Mouse (Mus musculus): ENCODE results near the gene Dazap1. TPM values are rescaled to one million over a fixed set of nuclear protein-coding genes. Genes with fewer than 3 reads are reported as not detected.
"Not testable (repeated sequence)": the region's sequence is repeated elsewhere in the genome, so short reads cannot be mapped to it uniquely, and the experiment has no call there.

Gene Dazap1
- polyA plus RNA-seq (2015; fragmentation: Nextera tagmentation; extraction: Ambion mirVana), result 31.5 and 40.0 TPM in 2 replicates

DNA sequence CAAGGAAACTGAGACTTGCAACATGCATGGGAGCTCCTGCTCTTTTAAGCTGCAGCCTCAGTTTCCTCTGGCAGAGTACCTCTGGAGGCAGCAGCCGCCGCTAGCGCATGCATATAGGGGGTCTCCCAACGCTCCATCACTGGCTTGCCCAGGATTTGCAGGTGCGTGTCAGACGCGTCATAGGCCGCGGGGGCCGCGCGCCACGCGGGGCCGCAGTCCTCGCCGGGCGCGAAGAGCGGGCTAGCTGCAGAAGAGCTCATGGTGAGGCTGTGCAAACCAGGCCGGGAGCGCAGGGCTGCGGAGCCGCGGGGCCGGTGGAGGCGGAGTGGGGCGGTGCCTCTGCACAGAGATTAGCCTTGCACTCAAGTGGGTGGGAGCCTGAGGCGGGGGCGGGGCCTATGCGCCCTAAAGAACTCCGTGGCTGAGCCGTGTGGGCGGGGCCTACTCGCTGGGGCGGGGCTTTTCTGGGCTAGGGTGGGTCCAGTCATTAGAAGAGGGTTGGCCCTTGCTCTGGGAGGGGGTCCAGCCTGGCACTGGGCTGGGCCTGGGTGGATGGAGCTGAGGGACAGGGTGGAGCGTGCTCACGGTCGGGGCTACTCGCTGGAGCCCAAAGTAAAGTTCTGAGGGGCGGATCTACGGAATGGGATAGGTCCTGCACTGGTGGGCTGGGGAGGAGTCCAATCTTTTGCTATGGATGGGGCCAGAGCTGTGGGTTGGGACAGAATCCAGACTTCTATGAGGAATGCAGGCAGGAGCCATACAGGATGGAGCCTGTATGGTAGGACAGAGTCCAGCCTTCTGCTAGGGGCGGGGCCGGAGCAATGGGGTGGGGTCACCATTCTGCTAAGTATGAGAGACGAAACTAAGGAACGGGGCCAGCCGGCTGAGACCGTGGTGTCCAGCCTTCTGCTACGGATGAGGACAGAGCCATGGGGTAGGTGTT lies at the start of gene Dazap1, which contains the start of gene Gamt:
Dazap1 (plus strand) TSS at position 845 of the 943 bp plus-strand sequence.
Gamt (minus strand) TSS at position 371 of the 943 bp plus-strand sequence.
- Histone ChIP-seq H3K4me3 (peak within 1 kb of the TSS; percentile 72), H3K4me1 (replicated peaks) (peaks cover 50% of the 10 kb centered on the region), H3K9me3 (replicated peaks) (no peaks in the 10 kb centered on the region), H3K27ac (peak within 1 kb of the TSS; percentile 99), H3K27me3 (no peaks in the 10 kb centered on the region), H3K4me2 (peak within 1 kb of the TSS; percentile 99), H3K36me3 (peaks cover 31% of the 10 kb centered on the region), H3K9ac (peak within 1 kb of the TSS; percentile 77)
- WGBS, result under 1% methylated on average over 49 of the region's 49 CpGs
- peak; percentile 88 for ATAC-seq (replicated peaks; ENCODE audit: insufficient number of reproducible peaks, insufficient read depth, low FRiP score, low read depth)

DNA sequence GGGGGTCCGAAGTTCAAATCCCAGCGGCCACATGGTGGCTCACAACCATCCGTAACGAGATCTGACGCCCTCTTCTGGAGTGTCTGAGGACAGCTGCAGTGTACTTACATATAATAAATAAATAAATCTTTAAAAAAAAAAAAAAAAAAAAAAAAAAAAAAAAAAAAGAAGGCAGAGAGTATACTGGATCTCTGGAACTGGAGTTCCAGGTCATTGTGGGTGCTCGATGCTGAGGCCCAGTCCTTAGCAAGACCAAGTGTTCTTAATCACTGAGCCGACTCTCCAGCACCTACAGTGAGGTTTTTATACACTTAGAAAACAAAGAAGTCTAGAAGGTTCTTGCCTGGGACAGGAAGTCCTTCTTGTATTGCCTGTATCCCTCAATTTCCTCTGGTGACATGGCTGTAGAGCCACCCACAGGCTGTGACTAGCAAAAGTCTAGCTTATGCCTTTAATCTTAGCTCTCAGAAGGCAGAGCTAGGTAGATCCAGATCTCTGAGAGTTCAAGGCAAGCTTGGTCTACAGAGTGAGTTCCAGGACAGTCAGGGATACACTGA lies 49.7 kb upstream of the Dazap1 start:
- not testable (repeated sequence) for H3K9me3 ChIP-seq (replicated peaks); ATAC-seq (replicated peaks; ENCODE audit: insufficient number of reproducible peaks, insufficient read depth, low FRiP score, low read depth); H3K9ac ChIP-seq; H3K4me3 ChIP-seq; H3K27me3 ChIP-seq; H3K4me2 ChIP-seq; H3K4me1 ChIP-seq (replicated peaks); H3K27ac ChIP-seq; H3K36me3 ChIP-seq
- 68% methylated on average over 7 of the region's 7 CpGs for WGBS

DNA sequence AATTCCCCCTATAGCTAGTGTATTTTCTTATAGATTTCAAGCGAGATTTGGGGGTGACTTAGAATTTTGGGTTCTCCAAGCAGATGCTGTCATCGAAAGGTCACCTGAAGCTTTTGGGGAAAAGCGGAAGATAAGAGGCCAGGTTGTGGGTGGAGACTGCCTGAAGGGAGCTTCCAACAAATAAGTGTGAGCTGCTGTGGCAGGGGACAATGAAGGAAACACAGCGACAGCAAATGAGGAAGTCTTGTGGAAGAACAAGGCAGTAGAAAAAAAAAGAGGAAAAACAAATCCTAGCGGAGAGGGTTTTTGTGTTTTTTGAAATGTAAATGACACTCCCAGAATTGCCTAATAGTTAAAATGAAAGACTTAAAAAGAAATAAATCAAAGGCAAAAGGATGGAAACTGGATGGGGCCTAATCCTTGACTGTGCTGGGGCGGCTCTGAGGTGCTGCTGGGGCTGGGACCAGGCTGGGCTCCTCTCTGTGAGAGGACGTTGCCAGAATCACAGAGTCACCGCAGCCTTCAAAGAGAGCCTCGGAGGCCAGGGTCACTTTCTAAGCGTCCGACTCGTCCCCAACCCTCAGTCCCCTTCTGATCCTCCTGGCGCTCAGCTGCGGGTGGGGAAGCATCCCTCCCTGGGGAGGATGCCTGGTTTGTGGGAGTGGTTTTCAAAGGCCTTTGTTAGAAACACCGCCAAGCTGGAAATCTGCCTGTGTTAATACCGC lies 46.1 kb upstream of the Dazap1 start:
- WGBS, result 39% methylated on average over 16 of the region's 16 CpGs
- Histone ChIP-seq H3K9ac (no peak overlapping the region), H3K4me1 (replicated peaks) (no peaks in the 10 kb centered on the region), H3K27me3 (no peaks in the 10 kb centered on the region), H3K4me2 (no peak overlapping the region), H3K27ac (no peak overlapping the region), H3K4me3 (no peak overlapping the region), H3K36me3 (no peaks in the 10 kb centered on the region), H3K9me3 (replicated peaks) (no peaks in the 10 kb centered on the region)
- no peak for ATAC-seq (replicated peaks; ENCODE audit: insufficient number of reproducible peaks, insufficient read depth, low FRiP score, low read depth)

DNA sequence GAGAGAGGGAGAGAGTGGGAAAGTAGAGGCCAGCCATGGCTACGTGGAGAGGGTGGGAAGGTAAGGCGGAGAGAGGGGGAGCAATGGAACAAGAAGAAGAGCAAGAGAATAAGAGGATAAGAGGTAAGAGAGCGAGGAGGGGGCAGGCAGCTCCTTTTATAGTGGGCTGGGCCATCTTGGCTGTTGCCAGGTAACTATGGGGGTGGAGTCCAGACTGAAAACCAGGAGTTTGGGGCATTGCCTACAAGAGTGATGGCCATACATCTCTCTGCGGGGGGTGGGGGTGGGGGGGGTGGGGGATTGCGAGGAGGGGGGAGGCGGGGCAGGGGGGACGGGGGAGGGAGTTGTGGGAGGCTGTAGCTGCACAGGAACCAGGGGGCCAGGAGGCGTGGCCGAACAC lies 40.6 kb upstream of the Dazap1 start:
- 60% methylated on average over 6 of the region's 9 CpGs for WGBS
- ATAC-seq (replicated peaks; ENCODE audit: insufficient number of reproducible peaks, insufficient read depth, low FRiP score, low read depth), result no peak
- H3K4me1 ChIP-seq (replicated peaks), result peaks cover 7% of the 10 kb centered on the region
- H3K4me3 ChIP-seq, result no peak overlapping the region
- no peak overlapping the region for H3K27ac ChIP-seq
- no peak overlapping the region for H3K9ac ChIP-seq
- no peaks in the 10 kb centered on the region for H3K36me3 ChIP-seq
- no peaks in the 10 kb centered on the region for H3K9me3 ChIP-seq (replicated peaks)
- H3K27me3 ChIP-seq, result no peaks in the 10 kb centered on the region
- no peak overlapping the region for H3K4me2 ChIP-seq

DNA sequence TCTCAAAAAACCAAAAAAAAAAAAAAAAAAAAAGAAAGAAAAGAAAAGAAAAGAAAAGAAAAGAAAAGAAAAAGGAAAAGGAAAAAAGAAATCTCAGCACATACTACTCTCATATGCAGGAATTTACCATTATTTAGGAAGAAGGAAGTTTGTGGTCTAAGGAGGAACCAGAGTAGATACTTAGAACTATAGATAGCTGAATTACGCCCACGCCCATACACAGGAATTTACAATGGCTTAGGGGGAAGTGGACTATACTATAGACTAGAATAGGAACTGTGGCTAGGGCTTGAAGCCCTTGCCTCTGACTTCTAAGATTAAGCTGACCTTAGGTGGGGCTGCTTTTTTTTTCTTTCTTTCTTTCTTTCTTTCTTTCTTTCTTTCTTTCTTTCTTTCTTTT lies 38.1 kb upstream of the Dazap1 start:
- H3K27ac ChIP-seq; H3K4me3 ChIP-seq; H3K4me2 ChIP-seq; H3K27me3 ChIP-seq; H3K9ac ChIP-seq; H3K36me3 ChIP-seq; ATAC-seq (replicated peaks; ENCODE audit: insufficient number of reproducible peaks, insufficient read depth, low FRiP score, low read depth); H3K9me3 ChIP-seq (replicated peaks): not testable (repeated sequence)
- H3K4me1 ChIP-seq (replicated peaks), result peaks cover 24% of the 10 kb centered on the region
- WGBS, result 88% methylated on average over 2 of the region's 2 CpGs

DNA sequence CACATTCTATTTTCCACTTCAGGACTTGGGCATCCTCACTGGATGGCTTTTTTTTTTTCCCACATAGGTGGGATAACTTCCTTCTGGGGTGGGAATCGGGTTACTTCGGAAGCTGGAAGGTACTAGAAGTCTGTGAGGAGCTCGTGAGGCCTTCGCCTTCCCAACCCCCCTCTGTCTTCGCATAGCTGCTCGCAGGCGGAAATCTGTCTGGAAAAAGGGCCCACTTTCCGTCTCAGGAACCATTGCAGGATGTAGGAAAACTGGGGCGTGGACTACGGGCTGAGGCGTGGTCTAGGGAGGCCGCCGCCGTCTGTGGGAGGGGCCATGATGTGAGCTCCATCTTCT lies 35.2 kb upstream of the Dazap1 start:
- no peak for ATAC-seq (replicated peaks; ENCODE audit: insufficient number of reproducible peaks, insufficient read depth, low FRiP score, low read depth)
- H3K27ac ChIP-seq, result peak overlapping the region; percentile 93
- 0% methylated on average over 14 of the region's 14 CpGs for WGBS
- H3K36me3 ChIP-seq, result peaks cover 13% of the 10 kb centered on the region; the same call in 1 of the 2 replicates
- H3K9me3 ChIP-seq (replicated peaks), result no peaks in the 10 kb centered on the region
- H3K4me1 ChIP-seq (replicated peaks), result peaks cover 28% of the 10 kb centered on the region
- peak overlapping the region; percentile 65 for H3K4me2 ChIP-seq
- no peaks in the 10 kb centered on the region for H3K27me3 ChIP-seq
- peak overlapping the region; percentile 43; the same call in 1 of the 2 replicates for H3K9ac ChIP-seq
- peak overlapping the region; percentile 92 for H3K4me3 ChIP-seq

DNA sequence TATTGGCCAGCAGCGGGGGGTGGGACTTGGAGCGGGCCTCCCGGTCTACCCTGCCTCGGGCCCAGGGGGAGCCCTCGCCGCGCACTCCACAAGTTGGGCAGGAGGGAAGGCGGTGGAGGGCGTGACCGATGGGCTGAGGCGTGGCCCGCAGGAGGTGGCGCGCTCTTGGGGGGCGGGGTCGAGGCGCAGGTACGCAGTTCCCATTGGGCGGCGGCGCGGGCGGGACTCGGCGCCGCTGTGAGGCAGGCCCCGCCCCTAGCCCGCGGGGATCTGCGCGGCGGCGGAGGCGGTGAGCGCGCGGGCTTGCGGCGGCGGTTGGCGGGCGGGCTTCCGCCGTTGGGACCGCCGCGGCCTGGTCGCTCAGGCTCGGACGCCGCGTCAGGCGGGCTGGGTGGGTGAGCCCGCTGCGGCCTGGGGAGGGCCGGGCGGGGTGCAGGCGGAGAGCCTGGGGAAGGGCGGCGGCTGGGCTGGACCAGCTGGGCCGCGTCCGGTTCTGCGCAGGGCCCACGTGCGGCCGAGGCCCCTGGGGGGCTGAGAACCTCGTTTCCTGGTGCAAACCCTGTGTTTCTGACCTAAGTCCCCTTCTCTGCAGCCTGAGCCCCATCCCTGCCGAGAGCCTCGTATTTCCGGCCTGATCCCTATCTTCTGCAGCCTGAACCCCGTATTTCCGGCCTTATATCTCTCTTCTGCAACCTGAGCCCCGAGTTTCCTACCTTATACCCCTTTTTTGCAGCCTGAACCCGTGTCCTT lies 34.7 kb upstream of the Dazap1 start, which contains the start of gene Mum1:
Mum1 (plus strand) TSS at position 19 of the 750 bp plus-strand sequence.
- under 1% methylated on average over 57 of the region's 75 CpGs for WGBS
- Histone ChIP-seq H3K27me3 (no peaks in the 10 kb centered on the region), H3K9ac (peak within 1 kb of the TSS; percentile 97), H3K9me3 (replicated peaks) (no peaks in the 10 kb centered on the region), H3K4me1 (replicated peaks) (peaks cover 23% of the 10 kb centered on the region), H3K36me3 (peaks cover 13% of the 10 kb centered on the region), H3K4me2 (peak within 1 kb of the TSS; percentile 93), H3K4me3 (peak within 1 kb of the TSS; percentile 92), H3K27ac (peak within 1 kb of the TSS; percentile 93)
- ATAC-seq (replicated peaks; ENCODE audit: insufficient number of reproducible peaks, insufficient read depth, low FRiP score, low read depth), result peak; percentile 100

DNA sequence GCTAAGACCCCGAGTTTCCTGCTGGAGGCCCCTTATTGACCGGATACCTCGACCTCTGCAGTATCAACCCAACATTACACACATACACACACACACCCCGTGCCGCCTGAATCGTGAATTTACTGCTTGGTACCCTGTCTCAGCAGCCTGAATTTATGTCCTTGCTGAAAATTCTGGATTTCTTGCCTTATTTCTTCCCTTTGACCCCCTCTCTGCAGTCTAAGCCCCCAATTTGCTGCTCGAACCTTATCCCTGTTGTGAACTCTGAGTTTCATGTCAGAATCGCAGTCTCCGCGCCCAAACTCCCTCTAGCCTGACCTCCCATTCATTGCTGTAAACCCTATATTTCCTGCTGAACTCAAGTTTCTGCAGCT lies 34.1 kb upstream of the Dazap1 start:
- 7% methylated on average over 10 of the region's 10 CpGs for WGBS

DNA sequence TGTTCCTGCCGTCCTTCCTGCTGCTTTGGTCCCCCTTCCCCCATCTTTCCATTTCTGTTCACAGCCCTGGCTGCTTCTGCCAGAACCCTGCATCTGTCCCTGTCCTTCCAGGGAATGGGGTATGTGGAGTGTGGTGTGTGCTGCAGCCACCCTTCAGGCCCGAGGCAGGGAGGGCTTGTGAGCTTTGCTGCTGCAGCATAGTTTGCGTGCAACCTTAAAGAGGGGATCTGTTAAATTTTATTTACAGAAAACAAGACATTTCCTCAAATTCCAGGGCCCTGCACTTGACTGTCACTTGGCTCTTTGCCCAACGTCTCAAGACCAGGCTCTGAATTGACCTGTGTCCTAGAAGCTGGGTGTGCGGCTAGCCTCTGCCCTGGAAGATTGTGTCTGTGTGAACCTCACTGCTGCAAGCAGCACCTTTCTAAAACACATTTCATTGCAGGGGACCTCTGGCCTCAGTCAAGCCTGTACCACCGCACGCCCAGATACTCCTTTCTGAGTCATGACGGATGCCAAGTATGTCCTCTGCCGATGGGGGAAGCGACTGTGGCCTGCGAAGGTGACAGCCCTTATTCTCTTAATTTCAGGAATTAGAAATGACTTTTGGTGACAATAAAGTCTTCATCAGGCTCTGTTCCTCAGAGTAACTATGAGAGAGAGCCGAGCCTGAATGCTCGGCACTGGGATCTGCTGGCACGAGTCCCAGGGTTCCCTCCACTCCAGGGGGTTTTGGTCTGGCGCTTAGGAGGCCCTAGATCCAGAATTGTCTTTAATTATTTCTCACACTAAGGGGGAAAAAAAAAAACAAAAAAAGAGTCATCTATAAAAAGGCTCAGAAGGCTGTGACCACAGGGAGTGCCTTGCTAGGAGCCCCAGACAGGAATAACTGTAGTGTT lies 33.2 kb upstream of the Dazap1 start:
- Histone ChIP-seq H3K4me1 (replicated peaks) (peaks cover 31% of the 10 kb centered on the region), H3K4me3 (peak overlapping the region; percentile 92), H3K27ac (peak overlapping the region; percentile 93), H3K27me3 (no peaks in the 10 kb centered on the region), H3K36me3 (peaks cover 24% of the 10 kb centered on the region), H3K4me2 (peak overlapping the region; percentile 93), H3K9me3 (replicated peaks) (no peaks in the 10 kb centered on the region), H3K9ac (peak overlapping the region; percentile 97)
- 34% methylated on average over 15 of the region's 15 CpGs for WGBS
- ATAC-seq (replicated peaks; ENCODE audit: insufficient number of reproducible peaks, insufficient read depth, low FRiP score, low read depth), result no peak

More for the DNA sequence above, 34.1 kb upstream of the Dazap1 start:
- Histone ChIP-seq H3K36me3 (peaks cover 14% of the 10 kb centered on the region), H3K9me3 (replicated peaks) (no peaks in the 10 kb centered on the region), H3K4me1 (replicated peaks) (peaks cover 23% of the 10 kb centered on the region), H3K4me2 (peak overlapping the region; percentile 93), H3K27me3 (no peaks in the 10 kb centered on the region), H3K9ac (peak overlapping the region; percentile 97), H3K4me3 (peak overlapping the region; percentile 92), H3K27ac (peak overlapping the region; percentile 93)
- ATAC-seq (replicated peaks; ENCODE audit: insufficient number of reproducible peaks, insufficient read depth, low FRiP score, low read depth), result no peak

Data from heart, embryonic 15.5 days (tissue).